ENCODE assay signal across 28 mouse cellular contexts in the genomic region with DNA sequence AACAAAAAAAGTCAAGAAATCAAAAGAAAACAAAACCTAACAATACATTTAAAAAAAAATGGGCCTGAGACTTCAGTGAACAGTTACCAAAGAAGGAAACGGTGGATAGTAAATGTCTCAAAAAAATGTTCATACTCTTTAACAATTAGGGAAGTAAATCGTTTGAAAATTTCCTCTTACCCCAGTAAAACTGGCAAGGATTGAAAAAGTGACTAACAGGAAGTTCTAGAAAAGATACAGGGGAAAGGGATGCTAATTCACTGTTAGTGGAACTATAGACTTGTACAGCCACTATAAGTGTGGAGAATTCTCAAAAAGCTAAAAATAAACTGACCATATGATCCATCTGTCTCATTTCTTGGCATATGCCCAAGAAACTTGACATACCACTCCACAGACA.
"Had no signal": no experiment of that assay in that cellular context is flagged by ENCODE, and none has a peak within 500 bp of the region (broad histone marks: within the 10 kb centered on the region; RNA-seq: fewer than 3 reads in every experiment).

No protein-coding gene starts in this region.

- ATAC-seq: hindbrain, postnatal 0 days; intestine, embryonic 16.5 days had no signal

- H3K4me2 ChIP-seq: heart, embryonic 11.5 days; heart, embryonic 13.5 days; heart, embryonic 15.5 days; hindbrain, embryonic 13.5 days; hindbrain, embryonic 15.5 days; kidney, embryonic 15.5 days; limb, embryonic 12.5 days; liver, embryonic 11.5 days; liver, embryonic 13.5 days; liver, embryonic 15.5 days had no signal

- H3K27me3 ChIP-seq: heart, embryonic 13.5 days; heart, embryonic 15.5 days; hindbrain, embryonic 13.5 days; hindbrain, embryonic 15.5 days; kidney, embryonic 15.5 days; limb, embryonic 12.5 days; liver, embryonic 13.5 days; liver, embryonic 15.5 days had no signal

- H3K9me3 ChIP-seq: heart, embryonic 13.5 days; heart, embryonic 15.5 days; hindbrain, embryonic 13.5 days; hindbrain, embryonic 15.5 days; kidney, embryonic 15.5 days; limb, embryonic 12.5 days; liver, embryonic 13.5 days; liver, embryonic 15.5 days had no signal

- DNase-seq: gastrocnemius, adult 2 months; gastrocnemius, postnatal 10 days; gastrocnemius, postnatal 25 days; heart, adult 2 months; heart, postnatal 14 days; heart, postnatal 36 days; kidney, adult 11 months; kidney, adult 2 months; kidney, adult 9 months; kidney, postnatal 14 days; kidney, postnatal 36 days; layer of hippocampus, adult 9-11 months; layer of hippocampus, postnatal 36 days; left cerebral cortex, postnatal 4 days; liver; liver, embryonic 13.5 days had no signal

- H3K4me1 ChIP-seq: heart, embryonic 13.5 days; heart, embryonic 15.5 days; hindbrain, embryonic 13.5 days; hindbrain, embryonic 15.5 days; kidney, embryonic 15.5 days; limb, embryonic 12.5 days; liver, embryonic 13.5 days; liver, embryonic 15.5 days had no signal

- H3K27ac ChIP-seq: gastrocnemius, adult 2 months; heart, adult 2 months; heart, embryonic 13.5 days; heart, embryonic 15.5 days; hindbrain, embryonic 13.5 days; hindbrain, embryonic 15.5 days; hindbrain, postnatal 0 days; kidney, embryonic 15.5 days; kidney, postnatal 0 days; limb, embryonic 12.5 days; liver, embryonic 13.5 days; liver, embryonic 15.5 days had no signal

- H3K9ac ChIP-seq: heart, embryonic 13.5 days; heart, embryonic 15.5 days; hindbrain, embryonic 13.5 days; hindbrain, embryonic 15.5 days; kidney, embryonic 15.5 days; limb, embryonic 12.5 days; liver, embryonic 13.5 days; liver, embryonic 15.5 days had no signal

- H3K36me3 ChIP-seq: heart, embryonic 13.5 days; heart, embryonic 15.5 days; hindbrain, embryonic 13.5 days; hindbrain, embryonic 15.5 days; kidney, embryonic 15.5 days; limb, embryonic 12.5 days; liver, embryonic 13.5 days; liver, embryonic 15.5 days had no signal

- H3K4me3 ChIP-seq: gastrocnemius, adult 2 months; heart, adult 2 months; heart, embryonic 13.5 days; heart, embryonic 15.5 days; hindbrain, embryonic 13.5 days; hindbrain, embryonic 15.5 days; kidney, embryonic 15.5 days; limb, embryonic 12.5 days; liver, embryonic 13.5 days; liver, embryonic 15.5 days had no signal
